ENCODE assay signal across 10 mouse cellular contexts in the genomic region with DNA sequence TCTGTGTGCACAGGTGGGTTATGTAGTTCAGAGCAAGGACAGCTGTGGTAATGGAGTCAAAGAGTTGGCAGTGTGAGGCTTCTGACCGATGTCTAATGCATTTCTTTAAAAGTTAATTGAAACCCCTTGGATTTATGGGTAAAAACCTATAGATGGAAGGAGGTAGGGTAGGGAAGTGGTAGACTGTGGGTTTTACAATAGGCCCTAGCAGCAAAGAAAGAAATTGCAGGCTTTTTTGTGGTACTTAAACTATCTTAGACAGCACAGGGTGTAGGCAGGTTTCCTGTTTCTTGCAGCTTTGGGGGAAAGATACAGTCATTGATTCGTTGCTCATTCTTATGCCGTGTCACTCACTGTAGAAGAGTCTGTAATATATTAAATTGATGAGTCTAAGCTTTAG. TPM values are rescaled to one million over a fixed set of nuclear protein-coding genes. Genes with fewer than 3 reads are reported as not detected.
DNase-seq lines count a peak whose midpoint lies in the region; ATAC-seq and TF ChIP-seq lines count a peak whose summit lies in the region.
"Had no signal": no experiment of that assay in that cellular context is flagged by ENCODE, and none has a peak within 500 bp of the region (broad histone marks: within the 10 kb centered on the region; RNA-seq: fewer than 3 reads in every experiment).

No protein-coding gene starts in this region.

- H3K4me3 ChIP-seq in heart, embryonic 15.5 days: peak overlapping the region; percentile 95
- peak overlapping the region; percentile 93 for H3K4me3 ChIP-seq in E14TG2a.4 (replicated peaks; ENCODE audit: low read length)
- no peak overlapping the region for H3K4me3 ChIP-seq in forebrain, postnatal 0 days (ENCODE audit: low read depth, low read length)

- no peak for DNase-seq in heart, postnatal 36 days
- no peak for DNase-seq in forebrain, postnatal 0 days
- no peak for DNase-seq in adrenal gland, adult 18-20 months (ENCODE audit: low spot score in 2 of 2)
- DNase-seq in cerebellum, postnatal 10 days: no peak
- DNase-seq in adrenal gland, postnatal 10 days: no peak
- DNase-seq: lung, adult 2 months; right cerebral cortex, adult 18-20 months had no signal

- no peak overlapping the region for H3K9ac ChIP-seq in heart, embryonic 15.5 days
- H3K9ac ChIP-seq in forebrain, postnatal 0 days: no peak overlapping the region

- peak overlapping the region; percentile 88 for H3K4me2 ChIP-seq in heart, embryonic 15.5 days
- H3K4me2 ChIP-seq in forebrain, postnatal 0 days (ENCODE audit: low read depth): peak overlapping the region; percentile 68

- H3K27me3 ChIP-seq in heart, embryonic 15.5 days: no peaks in the 10 kb centered on the region
- H3K27me3 ChIP-seq in E14TG2a.4 (ENCODE audit: insufficient read depth, low read length): no peaks in the 10 kb centered on the region
- H3K27me3 ChIP-seq in forebrain, postnatal 0 days (ENCODE audit: insufficient read depth, low read length): no peaks in the 10 kb centered on the region

- H3K27ac ChIP-seq in heart, embryonic 15.5 days: no peak overlapping the region
- H3K27ac ChIP-seq in forebrain, postnatal 0 days (ENCODE audit: low read depth, low read length): no peak overlapping the region

- no peak for TF ChIP-seq CTCF in E14TG2a.4 (conservative IDR thresholded peaks at IDR 0.05; ENCODE audit: low read length)
- no peak for TF ChIP-seq CTCF in forebrain, postnatal 0 days (IDR thresholded peaks at IDR 0.05; ENCODE audit: low read depth)

- H3K4me1 ChIP-seq in heart, embryonic 15.5 days (replicated peaks): peaks cover 51% of the 10 kb centered on the region
- peaks cover 74% of the 10 kb centered on the region for H3K4me1 ChIP-seq in E14TG2a.4 (replicated peaks; ENCODE audit: low read depth, low read length)
- H3K4me1 ChIP-seq in forebrain, postnatal 0 days (ENCODE audit: insufficient read depth): peaks cover 19% of the 10 kb centered on the region

- no peaks in the 10 kb centered on the region for H3K36me3 ChIP-seq in heart, embryonic 15.5 days
- peaks cover 40% of the 10 kb centered on the region for H3K36me3 ChIP-seq in E14TG2a.4 (ENCODE audit: insufficient read depth, low read length)
- H3K36me3 ChIP-seq in forebrain, postnatal 0 days (ENCODE audit: insufficient read depth): no peaks in the 10 kb centered on the region

- intact Hi-C loops in heart, postnatal 36 days (cut with DNase I): loop anchor here (5.0 kb wide), 1 partner anchor 181 kb away; the partner anchor contains the start of gene Ndufc1

- WGBS in heart, embryonic 15.5 days: 69% methylated on average over 3 of the region's 3 CpGs
- WGBS in forebrain, postnatal 0 days: 86% methylated on average over 3 of the region's 3 CpGs

- H3K9me3 ChIP-seq in heart, embryonic 15.5 days (replicated peaks): no peaks in the 10 kb centered on the region
- no peaks in the 10 kb centered on the region for H3K9me3 ChIP-seq in E14TG2a.4 (ENCODE audit: low read length)
- H3K9me3 ChIP-seq in forebrain, postnatal 0 days (ENCODE audit: low read length): no peaks in the 10 kb centered on the region

- ATAC-seq in heart, embryonic 15.5 days (replicated peaks; ENCODE audit: insufficient number of reproducible peaks, insufficient read depth, low FRiP score, low read depth): no peak
- no peak for ATAC-seq in forebrain, postnatal 0 days
- peak; percentile 7; the same call in 1 of the 2 replicates for ATAC-seq in megakaryocyte progenitor cell, adult 5-6 weeks (replicated peaks; ENCODE audit: poor library complexity)

RNA-seq across cellular contexts. Expression of gene Noct, which starts 2.4 kb away (rescaled TPM):
- polyA plus RNA-seq in heart, embryonic 15.5 days (2015; fragmentation: Nextera tagmentation; extraction: Ambion mirVana): 9.7 and 10.3 TPM in 2 replicates
- total RNA-seq in heart, postnatal 36 days (2021): 10 to 100 TPM; 33.6 to 35.1 TPM
- 31.5 and 33.7 TPM in 2 replicates for total RNA-seq in forebrain, postnatal 0 days (2014; rRNA removed)
- 27.0 and 32.6 TPM in 2 replicates for polyA plus RNA-seq in forebrain, postnatal 0 days (2015; fragmentation: Nextera tagmentation; extraction: Ambion mirVana)
- 17.2 and 20.3 TPM in 2 replicates for total RNA-seq in megakaryocyte progenitor cell, adult 5-6 weeks (2015)
- 6.0 and 7.8 TPM in 2 replicates for total RNA-seq in megakaryocyte progenitor cell, adult 5-6 weeks (2017)
- total RNA-seq in adrenal gland, adult 18-20 months (2021): 10 to 100 TPM; 34.1 to 55.2 TPM
- total RNA-seq in adrenal gland, postnatal 10 days (2021): 10 to 100 TPM; 24.7 to 60.6 TPM
